Mouse (Mus musculus) CH12.LX (cell line): Measurements from ENCODE around the gene Aco1.

Source experiments
- CTCF ChIP-seq, 2 experiments: IDR thresholded peaks in 1 of 2; conservative IDR thresholded peaks in 1 of 2; 2 replicates each; pipeline ENCODE4 v1.5.1; 2011 to 2012; ENCODE audit warnings: low read depth in 2 of 2, low read length in 2 of 2, improper control_type of control experiment in 1 of 2, inconsistent platforms in 1 of 2, mild to moderate bottlenecking in 1 of 2, moderate library complexity in 1 of 2
- HCFC1 ChIP-seq: IDR thresholded peaks from 2 replicates; pipeline ENCODE4 v1.6.1; 2012; ENCODE audit warnings: low read depth, mild to moderate bottlenecking, inconsistent platforms, low read length, improper control_type of control experiment
- JUND ChIP-seq: conservative IDR thresholded peaks from 2 replicates; pipeline ENCODE4 v1.6.1; 2011; ENCODE audit warnings: low read depth, low read length, improper control_type of control experiment
- KAT2A ChIP-seq: IDR thresholded peaks from 2 replicates; pipeline ENCODE4 v1.6.1; 2012; ENCODE audit warnings: low read length, improper control_type of control experiment, inconsistent platforms; ENCODE audit not compliant: insufficient replicate concordance
- MYC ChIP-seq: IDR thresholded peaks from 2 replicates; pipeline ENCODE4 v1.6.1; 2011; ENCODE audit warnings: low read depth, mild to moderate bottlenecking, improper control_type of control experiment, low read length

DNA sequence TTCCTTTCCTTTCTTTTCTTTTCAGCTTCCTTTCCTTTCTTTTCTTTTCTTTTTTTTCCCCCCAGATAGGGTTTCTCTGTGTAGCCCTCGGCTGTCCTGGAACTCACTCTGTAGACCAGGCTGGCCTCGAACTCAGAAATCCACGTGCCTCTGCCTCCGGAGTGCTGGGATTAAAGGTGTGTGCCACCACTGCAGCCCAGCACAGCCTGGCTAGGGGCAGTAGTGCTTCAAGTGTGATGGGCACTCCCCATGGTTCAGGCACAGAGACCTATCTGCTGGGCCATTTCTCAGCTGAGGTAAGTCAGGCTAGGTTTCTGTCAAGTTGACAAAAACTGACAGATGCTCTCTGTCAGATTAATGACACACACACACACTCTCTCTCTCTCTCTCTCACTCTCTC lies 100.1 kb downstream of the Aco1 start:
- TF ChIP-seq CTCF (conservative IDR thresholded peaks at IDR 0.05 in 1 of 2, IDR thresholded peaks at IDR 0.05 in 1 of 2; ENCODE audit: low read depth in 2 of 2, low read length in 2 of 2): no peak
- TF ChIP-seq JUND: no peak
- TF ChIP-seq MYC: no peak
- TF ChIP-seq KAT2A: no peak
- no peak for TF ChIP-seq HCFC1
